Mouse (Mus musculus) bone marrow macrophage, adult 2 months (primary cell): ENCODE data around the gene Vrk1.

ENCODE experiments used
- CTCF ChIP-seq: IDR thresholded peaks from 2 replicates; pipeline ENCODE4 v1.5.1; 2012; ENCODE audit warnings: low read depth, mild to moderate bottlenecking, low read length, moderate library complexity
- POLR2A ChIP-seq: IDR thresholded peaks from 2 replicates; pipeline ENCODE4 v1.6.1; 2012; ENCODE audit warnings: mild to moderate bottlenecking, low read depth, low read length, borderline replicate concordance

DNA sequence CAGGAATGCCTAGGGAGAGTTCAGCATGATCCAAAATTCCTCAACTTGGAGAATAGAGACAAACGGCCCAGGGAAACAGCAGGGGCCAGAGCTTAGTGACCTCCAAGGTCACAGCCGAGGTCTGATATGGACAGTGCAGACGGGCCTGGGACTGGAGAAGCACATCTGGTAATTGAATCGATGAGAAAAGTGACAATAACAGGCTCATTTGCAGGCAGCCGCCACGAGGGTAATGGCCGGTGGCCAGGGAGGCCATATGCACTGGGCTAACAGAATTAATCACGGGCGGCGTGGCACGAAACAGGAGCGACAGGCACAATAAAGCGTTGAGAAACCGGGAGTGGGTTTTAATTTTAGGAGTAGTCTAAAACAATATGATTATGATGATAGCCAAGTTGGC lies 113.2 kb downstream of the Vrk1 start:
- TF ChIP-seq CTCF = no peak
- TF ChIP-seq POLR2A = no peak
